ENCODE assay signal across 9 mouse cellular contexts in the genomic region with DNA sequence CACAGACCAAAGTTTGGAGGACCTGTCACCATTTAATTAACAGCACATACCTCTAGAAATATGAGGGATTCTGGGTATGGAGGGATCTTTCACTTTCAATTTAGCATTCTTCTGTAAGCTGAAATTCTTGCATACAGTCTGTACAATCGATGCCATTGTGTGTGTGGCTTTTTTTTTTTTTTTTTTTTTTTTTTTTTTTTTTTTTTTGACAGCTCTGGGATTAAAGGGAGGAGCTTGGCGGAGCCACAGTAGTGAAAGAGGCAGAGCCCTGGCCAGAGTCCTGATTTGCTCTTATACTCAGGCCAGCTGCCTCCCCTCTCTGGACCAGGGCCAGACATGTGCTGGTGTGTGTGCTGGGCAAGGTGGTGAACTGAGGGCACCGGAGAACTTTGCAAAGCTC. TPM values are rescaled to one million over a fixed set of nuclear protein-coding genes. Genes with fewer than 3 reads are reported as not detected.
DNase-seq lines count a peak whose midpoint lies in the region; ATAC-seq lines count a peak whose summit lies in the region.
"Had no signal": no experiment of that assay in that cellular context is flagged by ENCODE, and none has a peak within 500 bp of the region (broad histone marks: within the 10 kb centered on the region; RNA-seq: fewer than 3 reads in every experiment).

No protein-coding gene starts in this region.

- H3K4me2 ChIP-seq in liver, embryonic 12.5 days = no peak overlapping the region

- H3K9me3 ChIP-seq in liver, embryonic 12.5 days (replicated peaks) = no peaks in the 10 kb centered on the region

- H3K9ac ChIP-seq in liver, embryonic 12.5 days = no peak overlapping the region

- peak; percentile 51; the same call in 1 of the 2 replicates for ATAC-seq in liver, embryonic 12.5 days

- H3K4me3 ChIP-seq in liver, embryonic 12.5 days = no peak overlapping the region

- 0 out of 2 replicates have a peak, but pooled peaks cover 8% of the 10 kb centered on the region for H3K27me3 ChIP-seq in liver, embryonic 12.5 days (replicated peaks)

- no peaks in the 10 kb centered on the region for H3K36me3 ChIP-seq in liver, embryonic 12.5 days

- no peak overlapping the region for H3K27ac ChIP-seq in liver, embryonic 12.5 days

- 58% methylated on average over 3 of the region's 3 CpGs for WGBS in liver, embryonic 12.5 days (ENCODE audit: insufficient replicate concordance)

- peak; percentile 52 for DNase-seq in gastrocnemius, postnatal 10 days
- no peak for DNase-seq in gastrocnemius, adult 18-20 months (ENCODE audit: low spot score)
- DNase-seq in urinary bladder, postnatal 14 days (ENCODE audit: low spot score) = peak; percentile 34
- no peak for DNase-seq in urinary bladder, postnatal 4 days (ENCODE audit: low spot score in 2 of 2)
- DNase-seq in thymus, adult 18-20 months = no peak
- no peak for DNase-seq in left cerebral cortex, adult 8-10 months (ENCODE audit: low spot score in 2 of 2)
- no peak for DNase-seq in thymus, postnatal 10 days (ENCODE audit: low spot score in 2 of 2)

- no peaks in the 10 kb centered on the region for H3K4me1 ChIP-seq in liver, embryonic 12.5 days

RNA-seq across cellular contexts. Expression of a gene that starts 1.2 kb away (rescaled TPM):
- total RNA-seq in gastrocnemius, postnatal 10 days (2021) = not detected
- total RNA-seq in gastrocnemius, adult 18-20 months (2021) = not detected
- 2.7 and 3.0 TPM in 2 replicates for polyA plus RNA-seq in liver, embryonic 12.5 days (2016; fragmentation: Nextera tagmentation; extraction: Ambion mirVana)
- 1 to 10 TPM; 1.3 to 1.9 (median 1.9) TPM for total RNA-seq in left cerebral cortex, adult 8-10 months (2022)

RNA-seq across cellular contexts. Expression of a gene that starts 31.2 kb away (rescaled TPM):
- 10 to 100 TPM; 15.7 to 18.1 TPM for total RNA-seq in gastrocnemius, postnatal 10 days (2021)
- 10 to 100 TPM; 15.7 to 16.7 TPM for total RNA-seq in gastrocnemius, adult 18-20 months (2021)
- 24.4 and 25.9 TPM in 2 replicates for polyA plus RNA-seq in liver, embryonic 12.5 days (2016; fragmentation: Nextera tagmentation; extraction: Ambion mirVana)
- total RNA-seq in left cerebral cortex, adult 8-10 months (2022) = 10 to 100 TPM; 43.3 to 45.9 (median 44.7) TPM

RNA-seq across cellular contexts. Expression of a gene that starts 42.7 kb away (rescaled TPM):
- total RNA-seq in gastrocnemius, postnatal 10 days (2021) = under 1 TPM; 0.33 to 0.45 TPM
- total RNA-seq in gastrocnemius, adult 18-20 months (2021) = not detected
- 0.06 and 0.08 TPM in 2 replicates for polyA plus RNA-seq in liver, embryonic 12.5 days (2016; fragmentation: Nextera tagmentation; extraction: Ambion mirVana)
- total RNA-seq in left cerebral cortex, adult 8-10 months (2022) = 10 to 100 TPM; 15.2 to 18.6 (median 17.7) TPM
- polyA plus RNA-seq: small intestine, adult 2 months had no signal

RNA-seq across cellular contexts. Expression of a gene that starts 54.6 kb away (rescaled TPM):
- total RNA-seq in gastrocnemius, postnatal 10 days (2021) = 10 to 100 TPM; 73.5 to 96.2 TPM
- 10 to 100 TPM; 38.1 to 38.4 TPM for total RNA-seq in gastrocnemius, adult 18-20 months (2021)
- 168 and 174 TPM in 2 replicates for polyA plus RNA-seq in liver, embryonic 12.5 days (2016; fragmentation: Nextera tagmentation; extraction: Ambion mirVana)
- 10 to 100 TPM; 76.9 to 90.1 (median 84.4) TPM for total RNA-seq in left cerebral cortex, adult 8-10 months (2022)

Comparison
In these comparisons a context has a peak if more than half of its experiments do, and no peak if none do; other contexts are left out.
1. DNase-seq: peak in gastrocnemius, postnatal 10 days (single experiment) and urinary bladder, postnatal 14 days (single experiment); none in gastrocnemius, adult 18-20 months (single experiment), urinary bladder, postnatal 4 days (0 of 2), thymus, adult 18-20 months (0 of 2), left cerebral cortex, adult 8-10 months (0 of 2) and thymus, postnatal 10 days (0 of 2).
2. RNA of a gene that starts 42.7 kb away (total RNA-seq): 15.2 to 18.6 TPM in left cerebral cortex, adult 8-10 months; 0.33 to 0.45 TPM in gastrocnemius, postnatal 10 days and not detected in gastrocnemius, adult 18-20 months; every median in the first group is over 10 times any median in the second.